ENCODE assay signal across 8 mouse cellular contexts in the genomic region with DNA sequence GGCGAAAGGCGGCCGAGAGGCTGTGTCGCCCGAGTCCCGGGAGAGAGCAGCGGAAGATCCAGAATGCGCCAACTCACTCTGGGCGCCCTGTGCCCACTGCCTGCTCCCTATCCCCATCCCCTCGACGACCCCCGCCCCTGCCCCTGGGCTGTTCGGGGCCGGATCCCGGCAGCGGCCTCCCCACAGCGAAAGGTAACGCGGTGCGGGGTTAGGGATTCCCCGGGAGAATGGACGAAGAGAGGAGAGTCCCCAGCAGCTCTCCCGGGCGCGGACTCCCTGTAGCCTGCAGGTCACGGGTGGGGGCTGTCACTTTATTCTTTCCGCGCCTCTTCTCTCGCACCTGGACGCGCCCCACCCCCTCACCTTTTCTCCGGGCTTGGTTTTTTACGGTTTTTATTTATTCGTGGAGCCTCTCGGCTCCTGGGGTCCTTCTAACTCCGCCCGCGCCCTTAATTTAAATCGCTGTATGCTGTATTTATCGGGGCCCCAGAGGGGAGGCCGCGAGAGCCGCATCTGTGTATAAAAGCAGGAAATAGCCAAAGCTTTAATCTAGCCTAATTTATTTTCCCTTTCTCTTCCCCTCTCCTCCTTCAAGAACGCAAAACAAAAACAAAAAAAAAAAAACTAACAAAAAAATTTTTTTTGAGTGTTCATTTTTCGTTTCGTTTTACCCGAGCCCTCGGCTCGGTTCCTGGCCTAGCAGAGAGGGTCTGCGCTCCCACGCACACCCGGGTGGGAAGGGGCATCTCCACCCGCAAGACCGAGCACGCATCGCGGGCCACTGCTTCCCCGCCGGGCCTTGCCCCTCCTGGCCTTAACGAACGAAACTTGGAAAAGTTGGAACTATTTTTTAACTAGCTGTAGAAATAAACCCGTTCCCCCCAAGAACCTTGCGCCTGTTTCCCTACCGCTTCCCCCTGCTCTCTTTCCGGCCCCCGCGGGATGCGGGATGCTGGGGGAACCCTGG. TPM values are rescaled to one million over a fixed set of nuclear protein-coding genes. Genes with fewer than 3 reads are reported as not detected.
DNase-seq lines count a peak whose midpoint lies in the region; ATAC-seq and TF ChIP-seq lines count a peak whose summit lies in the region.

No protein-coding gene starts in this region.

- ATAC-seq in hindbrain, embryonic 11.5 days (ENCODE audit: low FRiP score): no peak
- no peak for ATAC-seq in midbrain, embryonic 11.5 days (ENCODE audit: low FRiP score)

- peaks cover 61% of the 10 kb centered on the region for H3K27me3 ChIP-seq in hindbrain, embryonic 11.5 days (ENCODE audit: control insufficient read depth, insufficient read depth, low read length)
- H3K27me3 ChIP-seq in midbrain, embryonic 11.5 days (ENCODE audit: control insufficient read depth, insufficient read depth, low read length): peaks cover 55% of the 10 kb centered on the region

- under 1% methylated on average over 68 of the region's 68 CpGs for WGBS in hindbrain, embryonic 11.5 days
- under 1% methylated on average over 68 of the region's 68 CpGs for WGBS in midbrain, embryonic 11.5 days

- intact Hi-C loops in gastrocnemius, adult 2 months (cut with DNase I): loop anchor here (5.0 kb wide), 1 partner anchor 517 kb away; no protein-coding TSS in a partner anchor
- intact Hi-C loops in gastrocnemius, postnatal 36 days (cut with DNase I): no loop called here
- intact Hi-C loops in left cerebral cortex, postnatal 14 days (cut with DNase I): loop anchor here (5.0 kb wide), 2 partner anchors 82 to 517 kb away; no protein-coding TSS in a partner anchor

- H3K9ac ChIP-seq in ES-E14 (ENCODE audit: insufficient read depth, low read depth, low read length, poor library complexity, severe bottlenecking): peak overlapping the region; percentile 44; the same call in 1 of the 2 replicates
- H3K9ac ChIP-seq in hindbrain, embryonic 11.5 days (ENCODE audit: low read depth, low read length): peak overlapping the region; percentile 68
- peak overlapping the region; percentile 80 for H3K9ac ChIP-seq in midbrain, embryonic 11.5 days (ENCODE audit: low read length)

- H3K27ac ChIP-seq in gastrocnemius, adult 2 months: no peak overlapping the region
- H3K27ac ChIP-seq in ES-E14 (ENCODE audit: insufficient read depth, low read depth, low read length, poor library complexity, severe bottlenecking): no peak overlapping the region
- 0 out of 2 replicates have a peak overlapping the region, but pooled peaks have one; percentile 24 for H3K27ac ChIP-seq in hindbrain, embryonic 11.5 days (ENCODE audit: low read depth, low read length)
- peak overlapping the region; percentile 15; the same call in 1 of the 2 replicates for H3K27ac ChIP-seq in midbrain, embryonic 11.5 days (ENCODE audit: low read depth, low read length)

- H3K9me3 ChIP-seq in ES-E14 (ENCODE audit: control insufficient read depth, insufficient read depth, low read depth, low read length): no peaks in the 10 kb centered on the region
- H3K9me3 ChIP-seq in hindbrain, embryonic 11.5 days (ENCODE audit: control insufficient read depth, low read length): no peaks in the 10 kb centered on the region
- H3K9me3 ChIP-seq in midbrain, embryonic 11.5 days (ENCODE audit: control insufficient read depth, low read length): no peaks in the 10 kb centered on the region

- H3K36me3 ChIP-seq in ES-E14 (ENCODE audit: control insufficient read depth, insufficient read depth, low read length, poor library complexity, severe bottlenecking): peaks cover 3% of the 10 kb centered on the region; the same call in 1 of the 2 replicates
- no peaks in the 10 kb centered on the region for H3K36me3 ChIP-seq in hindbrain, embryonic 11.5 days (ENCODE audit: control insufficient read depth, insufficient read depth, low read length)
- H3K36me3 ChIP-seq in midbrain, embryonic 11.5 days (ENCODE audit: control insufficient read depth, insufficient read depth, low read length): no peaks in the 10 kb centered on the region

- DNase-seq in gastrocnemius, adult 2 months: no peak
- no peak for DNase-seq in gastrocnemius, postnatal 36 days
- no peak for DNase-seq in ES-E14 (ENCODE audit: low read depth, low spot score)
- peak; percentile 53 for DNase-seq in hindbrain, embryonic 11.5 days (ENCODE audit: low spot score)
- DNase-seq in midbrain, embryonic 11.5 days (ENCODE audit: low spot score, missing footprints): peak; percentile 97
- no peak for DNase-seq in thymus, postnatal 36 days
- no peak for DNase-seq in adrenal gland, postnatal 10 days
- DNase-seq in left cerebral cortex, postnatal 14 days (ENCODE audit: low spot score in 2 of 2): no peak

- no peaks in the 10 kb centered on the region; a peak in 1 of 4 replicates for H3K4me1 ChIP-seq in ES-E14 (ENCODE audit: control insufficient read depth in 2 of 2, insufficient read depth in 2 of 2, low read length in 2 of 2, poor library complexity in 1 of 2)
- peaks cover 11% of the 10 kb centered on the region for H3K4me1 ChIP-seq in hindbrain, embryonic 11.5 days (replicated peaks; ENCODE audit: control insufficient read depth, insufficient read depth, low read length)
- peaks cover 47% of the 10 kb centered on the region for H3K4me1 ChIP-seq in midbrain, embryonic 11.5 days (ENCODE audit: control insufficient read depth, insufficient read depth, low read length)

- in situ Hi-C loops in ES-E14 (cut with MboI; ENCODE audit: low sequenced_read_pairs in 2 of 2, unreplicated experiment in 2 of 2): no loop called here

- H3K4me3 ChIP-seq in gastrocnemius, adult 2 months: peak overlapping the region; percentile 86
- H3K4me3 ChIP-seq in ES-E14 (ENCODE audit: insufficient read depth in 1 of 2, low read depth in 1 of 2, low read length in 2 of 2, poor library complexity in 1 of 2, severe bottlenecking in 1 of 2): peak overlapping the region; percentile 70 to 87
- H3K4me3 ChIP-seq in hindbrain, embryonic 11.5 days (ENCODE audit: low read depth, low read length): peak overlapping the region; percentile 57
- peak overlapping the region; percentile 63 for H3K4me3 ChIP-seq in midbrain, embryonic 11.5 days (ENCODE audit: low read depth, low read length)

- peak overlapping the region; percentile 87 for H3K4me2 ChIP-seq in hindbrain, embryonic 11.5 days (replicated peaks; ENCODE audit: low read depth, low read length)
- H3K4me2 ChIP-seq in midbrain, embryonic 11.5 days: peak overlapping the region; percentile 88

- TF ChIP-seq CTCF in gastrocnemius, adult 2 months (IDR thresholded peaks at IDR 0.05): no peak

TF ChIP-seq in ES-E14, 5 proteins besides CTCF, POLR2A, EP300 and RAD21:
- TF ChIP-seq HCFC1 (IDR thresholded peaks at IDR 0.05; ENCODE audit: borderline replicate concordance, insufficient read depth, low read length): no peak
- no peak for TF ChIP-seq ZC3H11A (IDR thresholded peaks at IDR 0.05; ENCODE audit: borderline replicate concordance, low read depth, low read length)
- no peak for TF ChIP-seq ZNF384 (IDR thresholded peaks at IDR 0.05; ENCODE audit: low read depth, low read length)
- TF ChIP-seq MAFK (IDR thresholded peaks at IDR 0.05; ENCODE audit: insufficient read depth, low read depth, low read length): no peak
- no peak for TF ChIP-seq CHD2 (IDR thresholded peaks at IDR 0.05; ENCODE audit: low read depth, low read length)
TF ChIP-seq in ES-E14: peak in this region for 0.

RNA-seq across cellular contexts. Expression of a gene that starts 2.9 kb away (rescaled TPM):
- under 1 TPM; 0.14 to 0.26 TPM for total RNA-seq in gastrocnemius, adult 2 months (2021)
- under 1 TPM; 0.31 to 0.52 TPM for total RNA-seq in gastrocnemius, postnatal 36 days (2021)
- total RNA-seq in ES-E14 (2012; rRNA removed): 6.2 and 9.5 TPM in 2 replicates
- 17.4 and 18.8 TPM in 2 replicates for polyA plus RNA-seq in hindbrain, embryonic 11.5 days (2014; fragmentation: Nextera tagmentation; extraction: Ambion mirVana)
- polyA plus RNA-seq in midbrain, embryonic 11.5 days (2014; fragmentation: Nextera tagmentation; extraction: Ambion mirVana): 19.2 and 20.5 TPM in 2 replicates
- under 1 TPM; 0.24 to 0.27 TPM for total RNA-seq in adrenal gland, postnatal 10 days (2021)
- 10 to 100 TPM; 29.9 to 30.1 TPM for total RNA-seq in left cerebral cortex, postnatal 14 days (2021)

RNA-seq across cellular contexts. Expression of a gene that starts 33.9 kb away (rescaled TPM):
- 10 to 100 TPM; 17.5 to 21.5 TPM for total RNA-seq in gastrocnemius, adult 2 months (2021)
- total RNA-seq in gastrocnemius, postnatal 36 days (2021): 10 to 100 TPM; 15.4 to 16.7 TPM
- 29.2 and 39.7 TPM in 2 replicates for total RNA-seq in ES-E14 (2012; rRNA removed)
- 65.8 and 67.5 TPM in 2 replicates for polyA plus RNA-seq in hindbrain, embryonic 11.5 days (2014; fragmentation: Nextera tagmentation; extraction: Ambion mirVana)
- polyA plus RNA-seq in midbrain, embryonic 11.5 days (2014; fragmentation: Nextera tagmentation; extraction: Ambion mirVana): 66.2 and 75.4 TPM in 2 replicates
- total RNA-seq in adrenal gland, postnatal 10 days (2021): 10 to 100 TPM; 29.4 to 29.9 TPM
- total RNA-seq in left cerebral cortex, postnatal 14 days (2021): 10 to 100 TPM; 14.1 to 14.3 TPM

RNA-seq across cellular contexts. Expression of a gene that starts 41.0 kb away (rescaled TPM):
- 100 to 1,000 TPM; 151 to 515 TPM for total RNA-seq in gastrocnemius, adult 2 months (2021)
- total RNA-seq in gastrocnemius, postnatal 36 days (2021): 100 to 1,000 TPM; 216 to 338 TPM
- 7.5 and 13.7 TPM in 2 replicates for total RNA-seq in ES-E14 (2012; rRNA removed)
- polyA plus RNA-seq in hindbrain, embryonic 11.5 days (2014; fragmentation: Nextera tagmentation; extraction: Ambion mirVana): 3.2 and 4.7 TPM in 2 replicates
- polyA plus RNA-seq in midbrain, embryonic 11.5 days (2014; fragmentation: Nextera tagmentation; extraction: Ambion mirVana): 3.9 and 4.5 TPM in 2 replicates
- 10 to 100 TPM in 1 of 2 experiments, 1 to 10 TPM in 1; 9.5 to 15.8 TPM for total RNA-seq in adrenal gland, postnatal 10 days (2021)
- total RNA-seq in left cerebral cortex, postnatal 14 days (2021): 1 to 10 TPM; 3.8 to 4.2 TPM

RNA-seq across cellular contexts. Expression of a gene that starts 48.9 kb away (rescaled TPM):
- total RNA-seq in gastrocnemius, adult 2 months (2021): not detected
- not detected for total RNA-seq in gastrocnemius, postnatal 36 days (2021)
- total RNA-seq in ES-E14 (2012; rRNA removed): not detected in 2 replicates
- polyA plus RNA-seq in hindbrain, embryonic 11.5 days (2014; fragmentation: Nextera tagmentation; extraction: Ambion mirVana): 0.40 and 0.53 TPM in 2 replicates
- 0.16 TPM in 1 of 2 replicates, not detected in the other for polyA plus RNA-seq in midbrain, embryonic 11.5 days (2014; fragmentation: Nextera tagmentation; extraction: Ambion mirVana)
- not detected for total RNA-seq in adrenal gland, postnatal 10 days (2021)
- total RNA-seq in left cerebral cortex, postnatal 14 days (2021): under 1 TPM; 0.40 to 0.55 TPM

RNA-seq across cellular contexts. Expression of a gene that starts 55.0 kb away (rescaled TPM):
- total RNA-seq in gastrocnemius, adult 2 months (2021): 10 to 100 TPM; 11.1 to 14.3 TPM
- total RNA-seq in gastrocnemius, postnatal 36 days (2021): 10 to 100 TPM; 10.1 to 12.8 TPM
- total RNA-seq in ES-E14 (2012; rRNA removed): 91.6 and 117 TPM in 2 replicates
- polyA plus RNA-seq in hindbrain, embryonic 11.5 days (2014; fragmentation: Nextera tagmentation; extraction: Ambion mirVana): 197 and 210 TPM in 2 replicates
- polyA plus RNA-seq in midbrain, embryonic 11.5 days (2014; fragmentation: Nextera tagmentation; extraction: Ambion mirVana): 221 and 236 TPM in 2 replicates
- total RNA-seq in adrenal gland, postnatal 10 days (2021): 10 to 100 TPM; 39.2 to 40.3 TPM
- total RNA-seq in left cerebral cortex, postnatal 14 days (2021): 10 to 100 TPM; 31.1 to 32.2 TPM

Comparison
In these comparisons a context has a peak if more than half of its experiments do, and no peak if none do; other contexts are left out.
1. DNase-seq: peak in hindbrain, embryonic 11.5 days (single experiment) and midbrain, embryonic 11.5 days (single experiment); none in gastrocnemius, adult 2 months (single experiment), gastrocnemius, postnatal 36 days (0 of 2), ES-E14 (single experiment), thymus, postnatal 36 days (0 of 2), adrenal gland, postnatal 10 days (single experiment) and left cerebral cortex, postnatal 14 days (0 of 2).
2. H3K27ac ChIP-seq: peak in hindbrain, embryonic 11.5 days (single experiment) and midbrain, embryonic 11.5 days (single experiment); none in gastrocnemius, adult 2 months (single experiment) and ES-E14 (single experiment).
3. RNA of a gene that starts 41.0 kb away (total RNA-seq): 151 to 515 TPM in gastrocnemius, adult 2 months and 216 to 338 TPM in gastrocnemius, postnatal 36 days; 9.5 to 15.8 TPM in adrenal gland, postnatal 10 days, 7.5 to 13.7 TPM in ES-E14 and 3.8 to 4.2 TPM in left cerebral cortex, postnatal 14 days; every median in the first group is over 4 times any median in the second.
4. Peak in every context shown above with its lines, with median percentiles within 50 percentile points of each other: H3K4me3 ChIP-seq and H3K9ac ChIP-seq.